Mouse (Mus musculus): ENCODE results near the gene Tmem266. TPM values are rescaled to one million over a fixed set of nuclear protein-coding genes. Genes with fewer than 3 reads are reported as not detected.

Gene Tmem266
- polyA plus RNA-seq, 1 experiment from 2014 or later, result 0.94 TPM

- Histone ChIP-seq H3K4me3 (ENCODE audit: low read depth, low read length) (no peak overlapping the region), H3K4me2 (ENCODE audit: low read length) (no peak overlapping the region), H3K27me3 (replicated peaks; ENCODE audit: control insufficient read depth, insufficient read depth, low read length) (no peaks in the 10 kb centered on the region), H3K36me3 (ENCODE audit: control insufficient read depth, insufficient read depth, low read length) (no peaks in the 10 kb centered on the region), H3K9me3 (replicated peaks; ENCODE audit: control insufficient read depth, low read length) (no peaks in the 10 kb centered on the region), H3K9ac (ENCODE audit: low read length) (no peak overlapping the region), H3K4me1 (ENCODE audit: control insufficient read depth, insufficient read depth, low read length) (no peaks in the 10 kb centered on the region), H3K27ac (ENCODE audit: low read depth, low read length) (no peak overlapping the region)
- DNase-seq (ENCODE audit: low spot score), result no peak
- ATAC-seq, result no peak
Observed at GRCm38 (mm10) chr9:55478699-55479098, 152.0 kb downstream of the Tmem266 start.

- ATAC-seq (no peak), DNase-seq (ENCODE audit: low spot score) (peak; percentile 8)
- no peaks in the 10 kb centered on the region for H3K9me3 ChIP-seq (replicated peaks; ENCODE audit: control insufficient read depth, low read length)
- no peaks in the 10 kb centered on the region for H3K27me3 ChIP-seq (replicated peaks; ENCODE audit: control insufficient read depth, insufficient read depth, low read length)
- H3K36me3 ChIP-seq (ENCODE audit: control insufficient read depth, insufficient read depth, low read length), result peaks cover 7% of the 10 kb centered on the region; the same call in 1 of the 2 replicates
- no peak overlapping the region for H3K4me2 ChIP-seq (ENCODE audit: low read length)
- H3K4me3 ChIP-seq (ENCODE audit: low read depth, low read length), result no peak overlapping the region
- H3K27ac ChIP-seq (ENCODE audit: low read depth, low read length), result no peak overlapping the region
- WGBS, result 68% methylated on average over 2 of the region's 2 CpGs
- H3K9ac ChIP-seq (ENCODE audit: low read length), result no peak overlapping the region
- H3K4me1 ChIP-seq (ENCODE audit: control insufficient read depth, insufficient read depth, low read length), result no peaks in the 10 kb centered on the region
Observed at GRCm38 (mm10) chr9:55482116-55482515, 155.4 kb downstream of the Tmem266 start.

Other genes starting within 250 kb of the Tmem266 start
- gene Ube2q2, start 178.1 kb upstream of the Tmem266 start, polyA plus RNA-seq (2014; fragmentation: Nextera tagmentation; extraction: Ambion mirVana), result 24.3 and 32.0 TPM in 2 replicates
- gene Fbxo22, start 118.0 kb upstream of the Tmem266 start, polyA plus RNA-seq (2014; fragmentation: Nextera tagmentation; extraction: Ambion mirVana), result 73.0 and 83.6 TPM in 2 replicates
- 0.69 and 0.72 TPM in 2 replicates for gene Nrg4, start 69 bp upstream of the Tmem266 start, polyA plus RNA-seq (2014; fragmentation: Nextera tagmentation; extraction: Ambion mirVana)
- 98.5 and 111 TPM in 2 replicates for gene Etfa, start 185.3 kb downstream of the Tmem266 start, polyA plus RNA-seq (2014; fragmentation: Nextera tagmentation; extraction: Ambion mirVana)
- 0.11 TPM in 1 of 2 replicates, not detected in the other for gene Isl2, start 211.8 kb downstream of the Tmem266 start, polyA plus RNA-seq (2014; fragmentation: Nextera tagmentation; extraction: Ambion mirVana)

Measured in forebrain, embryonic 14.5 days (tissue).